Mouse (Mus musculus) splenic B cell, adult 2 months (primary cell): ENCODE data around the gene Lhpp.

ENCODE experiments used
- DNase-seq: peaks from one replicate; pipeline ENCODE4 v3.0.0-alpha.2; 2011; ENCODE audit warnings: low read depth, low spot score
- H3K27me3 ChIP-seq: 2 replicates; pipeline ENCODE4 v1.6.1; 2012; ENCODE audit warnings: mild to moderate bottlenecking, low read length, moderate library complexity, mixed read lengths; ENCODE audit not compliant: control insufficient read depth, poor library complexity, insufficient read depth, severe bottlenecking
- H3K36me3 ChIP-seq: 2 replicates; pipeline ENCODE4 v1.6.1; 2012; ENCODE audit warnings: mild to moderate bottlenecking, low read length, moderate library complexity, mixed read lengths; ENCODE audit not compliant: control insufficient read depth, poor library complexity, insufficient read depth, severe bottlenecking

The Lhpp gene

DNA sequence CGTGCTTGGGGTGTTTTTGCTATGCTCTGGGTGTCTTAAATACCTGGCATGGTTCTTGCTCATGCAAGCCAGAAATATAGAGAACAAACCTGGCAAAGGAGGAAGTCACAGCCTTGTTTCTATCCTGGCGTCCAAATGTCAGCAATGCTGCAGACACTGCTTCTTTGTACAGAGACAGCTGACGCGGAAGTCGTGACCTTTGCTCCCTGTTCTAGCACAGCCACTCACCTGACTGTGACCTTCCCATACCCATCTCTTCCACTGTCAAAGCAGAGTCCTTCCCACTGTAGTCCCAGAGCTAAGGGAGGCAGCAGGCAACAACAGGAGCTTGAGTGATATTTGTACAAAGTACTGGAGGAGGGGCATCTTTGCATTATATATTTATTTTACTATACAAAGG lies 20.8 kb upstream of the Lhpp start:
- no peak for DNase-seq
- Histone ChIP-seq H3K36me3 (no peaks in the 10 kb centered on the region), H3K27me3 (no peaks in the 10 kb centered on the region)

DNA sequence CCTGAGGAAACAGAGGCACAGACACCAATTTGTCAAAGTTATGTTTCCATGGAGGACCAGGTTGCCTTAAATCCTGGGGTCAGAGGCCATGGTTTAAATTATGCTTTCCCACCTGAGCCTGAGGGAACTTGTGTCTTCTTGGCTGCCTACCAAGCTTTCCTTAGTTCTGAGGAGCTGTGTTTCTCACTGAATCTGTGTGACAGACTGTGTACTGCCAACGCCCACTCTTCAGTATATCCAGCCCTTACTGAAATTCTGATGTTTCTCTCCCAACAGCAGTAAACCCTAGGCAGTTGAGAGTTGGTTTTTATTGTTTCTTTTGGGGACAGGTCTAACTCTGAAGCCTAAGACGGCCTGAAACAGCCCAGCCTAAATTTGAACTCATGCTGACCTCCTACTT lies 16.7 kb upstream of the Lhpp start:
- H3K36me3 ChIP-seq, result no peaks in the 10 kb centered on the region
- DNase-seq, result no peak
- H3K27me3 ChIP-seq, result no peaks in the 10 kb centered on the region; the same call in 1 of the 2 replicates

- H3K36me3 ChIP-seq, result no peaks in the 10 kb centered on the region
- H3K27me3 ChIP-seq, result no peaks in the 10 kb centered on the region; the same call in 1 of the 2 replicates
- DNase-seq, result no peak
Observed at GRCm38 (mm10) chr7:132594325-132594724, 16.1 kb upstream of the Lhpp start.

GRCm38 (mm10) chr7:132595787-132596186 lies 14.7 kb upstream of the Lhpp start:
- DNase-seq, result no peak
- no peaks in the 10 kb centered on the region for H3K36me3 ChIP-seq
- no peaks in the 10 kb centered on the region; the same call in 1 of the 2 replicates for H3K27me3 ChIP-seq

DNA sequence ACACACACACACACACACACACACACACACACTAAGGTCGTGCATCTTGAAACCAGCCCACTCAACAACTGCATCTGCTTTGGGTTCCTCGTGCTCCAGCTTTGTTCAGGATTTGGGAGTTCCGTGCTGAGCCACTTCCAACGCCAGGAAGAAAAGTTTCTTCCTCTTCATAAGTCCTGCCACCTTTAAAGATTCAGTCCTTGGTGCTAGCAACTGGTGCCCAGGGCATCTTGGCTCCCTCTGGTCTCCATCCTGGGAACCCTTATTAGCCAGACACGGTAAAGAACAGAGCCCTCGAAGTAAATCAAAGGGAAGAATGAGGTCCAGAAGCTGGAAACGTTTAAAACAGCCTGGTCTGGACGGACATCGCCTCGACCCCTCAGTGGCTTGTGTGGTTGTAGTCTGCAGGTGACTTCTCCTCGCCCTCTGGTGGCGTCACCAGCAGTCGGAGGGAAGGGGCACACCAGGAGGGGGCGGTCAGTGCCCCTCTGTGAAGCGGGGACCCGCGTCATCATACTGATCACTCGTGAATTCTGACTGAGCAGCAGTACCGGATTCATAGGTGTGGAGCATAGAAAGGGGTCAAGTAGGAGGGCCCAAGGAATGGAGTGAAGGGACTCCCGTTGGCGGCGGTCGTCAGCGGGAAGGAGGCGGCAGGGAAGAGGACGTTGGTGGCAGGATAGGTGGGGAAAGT lies 13.7 kb upstream of the Lhpp start:
- no peaks in the 10 kb centered on the region; the same call in 1 of the 2 replicates for H3K27me3 ChIP-seq
- no peak for DNase-seq
- no peaks in the 10 kb centered on the region for H3K36me3 ChIP-seq

- no peak for DNase-seq
- no peaks in the 10 kb centered on the region; the same call in 1 of the 2 replicates for H3K27me3 ChIP-seq
- H3K36me3 ChIP-seq, result no peaks in the 10 kb centered on the region
Observed at GRCm38 (mm10) chr7:132597251-132598041, 13.0 kb upstream of the Lhpp start.

GRCm38 (mm10) chr7:132599071-132599975 lies 11.1 kb upstream of the Lhpp start, which contains the start of gene Nkx1-2:
Gene Nkx1-2 (minus strand): TSS chr7:132599637.
- no peak for DNase-seq
- no peaks in the 10 kb centered on the region; the same call in 1 of the 2 replicates for H3K27me3 ChIP-seq
- H3K36me3 ChIP-seq, result no peaks in the 10 kb centered on the region

GRCm38 (mm10) chr7:132600026-132600425 lies 10.4 kb upstream of the Lhpp start:
- no peak for DNase-seq
- no peaks in the 10 kb centered on the region; the same call in 1 of the 2 replicates for H3K27me3 ChIP-seq
- no peaks in the 10 kb centered on the region for H3K36me3 ChIP-seq

GRCm38 (mm10) chr7:132600926-132601325 lies 9.5 kb upstream of the Lhpp start:
- DNase-seq, result no peak
- Histone ChIP-seq H3K36me3 (no peaks in the 10 kb centered on the region), H3K27me3 (no peaks in the 10 kb centered on the region; the same call in 1 of the 2 replicates)

DNA sequence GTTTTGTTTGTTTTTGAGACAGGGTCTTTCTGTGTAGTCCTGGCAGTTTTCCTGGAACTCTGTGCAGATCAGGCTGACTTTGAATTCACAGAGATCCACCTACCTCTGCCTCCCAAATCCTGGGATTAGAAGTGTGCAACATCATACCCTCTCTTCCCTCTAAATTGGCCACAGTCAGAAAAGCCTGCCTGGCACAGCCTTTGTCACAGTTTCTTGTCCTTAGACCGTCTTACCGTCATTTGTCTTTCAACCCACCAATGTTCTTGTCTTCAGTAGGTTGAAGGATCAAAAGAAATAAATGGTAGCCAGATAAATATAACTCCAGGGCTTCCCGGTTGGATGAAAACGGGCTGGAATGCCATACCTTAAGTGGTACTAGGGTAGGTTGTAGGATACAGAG lies 5.7 kb upstream of the Lhpp start:
- DNase-seq, result no peak
- Histone ChIP-seq H3K27me3 (no peaks in the 10 kb centered on the region), H3K36me3 (no peaks in the 10 kb centered on the region)

- no peaks in the 10 kb centered on the region for H3K36me3 ChIP-seq
- H3K27me3 ChIP-seq, result no peaks in the 10 kb centered on the region
- no peak for DNase-seq
Observed at GRCm38 (mm10) chr7:132605689-132606088, 4.7 kb upstream of the Lhpp start.

GRCm38 (mm10) chr7:132608316-132609020 lies 2.0 kb upstream of the Lhpp start:
- no peak for DNase-seq
- H3K27me3 ChIP-seq, result no peaks in the 10 kb centered on the region
- no peaks in the 10 kb centered on the region for H3K36me3 ChIP-seq

- no peaks in the 10 kb centered on the region for H3K36me3 ChIP-seq
- DNase-seq, result no peak
- no peaks in the 10 kb centered on the region for H3K27me3 ChIP-seq
Observed at GRCm38 (mm10) chr7:132611530-132611929, 1.1 kb downstream of the Lhpp start.

DNA sequence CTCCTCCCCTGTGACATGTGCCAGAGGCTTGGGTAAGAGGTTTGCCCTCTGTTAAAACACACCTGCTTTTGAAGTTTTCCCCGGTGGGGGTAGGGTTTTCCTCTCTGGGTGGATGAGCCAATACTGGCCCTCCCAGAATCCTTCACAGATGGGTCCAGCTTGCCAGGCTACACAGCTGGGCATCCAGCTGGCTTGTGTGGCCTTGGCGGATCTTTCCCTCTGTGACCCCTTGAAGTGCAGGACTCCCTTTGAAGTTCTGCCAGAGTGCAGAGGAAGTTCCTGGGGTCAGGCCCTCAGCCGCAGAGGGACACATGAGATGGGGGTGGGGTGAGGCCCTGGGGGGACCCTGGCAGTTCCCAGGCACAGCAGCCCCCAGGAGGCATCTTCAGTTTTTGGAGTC lies 4.9 kb downstream of the Lhpp start:
- H3K36me3 ChIP-seq, result no peaks in the 10 kb centered on the region
- DNase-seq, result no peak

More for the DNA sequence above, 4.9 kb downstream of the Lhpp start:
- no peaks in the 10 kb centered on the region for H3K27me3 ChIP-seq
